Mouse (Mus musculus): Measurements from ENCODE around the gene Tmem121b.

GRCm38 (mm10) chr6:120491064-120491463 lies 2.5 kb downstream of the Tmem121b start:
- no peak for TF ChIP-seq IRF4 (IDR thresholded peaks at IDR 0.05; ENCODE audit: low read depth, low read length)
- TF ChIP-seq CTCF (conservative IDR thresholded peaks at IDR 0.05 in 1 of 2, IDR thresholded peaks at IDR 0.05 in 1 of 2; ENCODE audit: low read depth in 2 of 2, low read length in 2 of 2), result no peak
- no peak for TF ChIP-seq RAD21 (IDR thresholded peaks at IDR 0.05; ENCODE audit: low read depth, low read length)
- TF ChIP-seq HCFC1 (IDR thresholded peaks at IDR 0.05; ENCODE audit: low read depth, low read length), result no peak
- no peak for TF ChIP-seq POLR2A (IDR thresholded peaks at IDR 0.05; ENCODE audit: low read depth, low read length)
- no peak for TF ChIP-seq ZC3H11A (IDR thresholded peaks at IDR 0.05; ENCODE audit: low read depth, low read length)
- TF ChIP-seq POLR2AphosphoS2 (IDR thresholded peaks at IDR 0.05; ENCODE audit: low read depth, low read length), result no peak
- TF ChIP-seq USF1 (IDR thresholded peaks at IDR 0.05; ENCODE audit: low read depth, low read length), result no peak
- no peak for TF ChIP-seq RCOR1 (conservative IDR thresholded peaks at IDR 0.05; ENCODE audit: low read depth, low read length)
- TF ChIP-seq EP300 (IDR thresholded peaks at IDR 0.05; ENCODE audit: low read length), result no peak
